Mouse (Mus musculus): Measurements from ENCODE around the gene Atp8b2. TPM values are rescaled to one million over a fixed set of nuclear protein-coding genes. Genes with fewer than 3 reads are reported as not detected.

Atp8b2 gene
- polyA plus RNA-seq, 1 experiment from 2014 or later, result 19.7 TPM

DNA sequence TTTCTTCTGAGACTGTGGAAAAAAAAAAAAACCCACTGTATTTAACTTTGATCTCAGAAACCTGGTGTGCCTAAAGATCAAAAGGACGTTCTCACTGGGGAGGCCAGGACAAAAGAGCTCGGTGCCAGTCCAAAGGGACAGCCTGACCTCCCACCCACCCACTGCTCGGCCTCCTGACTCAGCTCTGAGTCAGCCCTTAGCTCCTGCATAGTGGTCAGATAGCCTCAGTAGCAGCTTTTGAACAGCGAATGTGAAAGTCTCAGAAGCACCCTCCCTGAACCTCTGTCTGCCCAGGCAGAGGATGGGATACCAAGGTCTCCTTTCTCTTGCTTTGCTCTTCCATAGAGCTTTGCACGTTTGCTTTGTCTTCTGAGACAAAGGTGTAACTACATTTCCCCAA lies 66.7 kb downstream of the Atp8b2 start:
- no peaks in the 10 kb centered on the region for H3K27me3 ChIP-seq (replicated peaks)
- 8% methylated on average over 5 of the region's 5 CpGs for WGBS
- no peaks in the 10 kb centered on the region for H3K36me3 ChIP-seq
- H3K9ac ChIP-seq, result no peak overlapping the region
- no peak overlapping the region for H3K4me2 ChIP-seq (replicated peaks)
- no peak overlapping the region for H3K4me3 ChIP-seq
- no peaks in the 10 kb centered on the region for H3K9me3 ChIP-seq
- no peak for ATAC-seq (ENCODE audit: low FRiP score, low read depth)
- peaks cover 5% of the 10 kb centered on the region; the same call in 1 of the 2 replicates for H3K4me1 ChIP-seq
- H3K27ac ChIP-seq, result no peak overlapping the region

DNA sequence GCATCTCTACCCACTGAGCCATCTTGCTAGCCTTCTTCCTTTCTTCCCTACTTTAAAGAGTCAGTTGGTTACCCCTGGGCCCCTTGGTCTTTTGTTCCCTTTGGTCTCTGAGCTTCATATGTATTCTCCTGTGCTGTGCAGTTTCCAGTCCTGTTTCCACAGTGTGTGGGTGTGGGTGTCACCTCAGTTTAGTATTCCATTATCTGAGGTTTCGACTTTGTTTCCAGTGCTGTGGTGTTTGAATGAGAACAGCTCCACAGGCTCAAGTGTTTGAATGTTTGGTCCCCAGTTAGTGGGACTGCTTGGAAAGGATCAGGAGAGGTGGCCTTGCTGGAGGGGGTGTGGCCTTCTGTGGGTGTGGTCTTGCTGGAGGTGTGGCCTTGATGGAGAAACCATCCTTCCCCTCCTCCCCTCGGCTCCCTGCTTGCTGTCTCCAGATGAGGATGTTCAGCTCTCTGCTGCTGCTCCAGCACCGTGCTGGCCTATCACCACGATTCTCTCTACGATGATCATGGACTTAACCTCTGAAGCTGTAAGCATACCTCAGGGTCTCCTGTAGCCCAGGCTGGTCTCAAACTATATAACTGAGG lies 70.7 kb downstream of the Atp8b2 start:
- peaks cover 5% of the 10 kb centered on the region; the same call in 1 of the 2 replicates for H3K4me1 ChIP-seq
- H3K4me3 ChIP-seq, result no peak overlapping the region
- ATAC-seq (ENCODE audit: low FRiP score, low read depth), result no peak
- no peaks in the 10 kb centered on the region for H3K27me3 ChIP-seq (replicated peaks)
- H3K36me3 ChIP-seq, result no peaks in the 10 kb centered on the region
- H3K9me3 ChIP-seq, result no peaks in the 10 kb centered on the region
- H3K27ac ChIP-seq, result no peak overlapping the region
- WGBS, result 90% methylated on average over 5 of the region's 5 CpGs
- no peak overlapping the region for H3K4me2 ChIP-seq (replicated peaks)
- H3K9ac ChIP-seq, result no peak overlapping the region

DNA sequence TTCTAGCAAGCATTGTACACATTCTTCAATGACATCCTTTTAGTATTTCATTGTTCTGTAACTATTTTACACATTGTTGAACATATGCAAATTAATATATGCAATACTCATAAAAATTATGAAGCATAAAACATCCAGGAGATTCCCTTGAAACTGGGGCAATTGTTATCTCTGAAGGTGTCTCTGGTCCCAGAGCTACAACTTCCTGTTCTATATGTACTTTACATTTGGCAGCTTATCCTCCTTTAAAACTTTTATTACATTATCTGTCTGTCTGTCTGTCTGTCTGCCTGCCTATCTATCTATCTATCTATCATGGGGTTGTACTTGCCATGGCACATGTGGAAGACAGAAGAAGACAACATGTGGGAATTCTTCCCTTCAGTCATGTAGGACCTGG lies 71.6 kb downstream of the Atp8b2 start:
- Histone ChIP-seq H3K4me1 (peaks cover 5% of the 10 kb centered on the region; the same call in 1 of the 2 replicates), H3K9me3 (no peaks in the 10 kb centered on the region), H3K27me3 (replicated peaks) (no peaks in the 10 kb centered on the region), H3K9ac (no peak overlapping the region), H3K27ac (no peak overlapping the region), H3K4me3 (no peak overlapping the region), H3K36me3 (no peaks in the 10 kb centered on the region), H3K4me2 (replicated peaks) (no peak overlapping the region)
- ATAC-seq (ENCODE audit: low FRiP score, low read depth), result no peak

DNA sequence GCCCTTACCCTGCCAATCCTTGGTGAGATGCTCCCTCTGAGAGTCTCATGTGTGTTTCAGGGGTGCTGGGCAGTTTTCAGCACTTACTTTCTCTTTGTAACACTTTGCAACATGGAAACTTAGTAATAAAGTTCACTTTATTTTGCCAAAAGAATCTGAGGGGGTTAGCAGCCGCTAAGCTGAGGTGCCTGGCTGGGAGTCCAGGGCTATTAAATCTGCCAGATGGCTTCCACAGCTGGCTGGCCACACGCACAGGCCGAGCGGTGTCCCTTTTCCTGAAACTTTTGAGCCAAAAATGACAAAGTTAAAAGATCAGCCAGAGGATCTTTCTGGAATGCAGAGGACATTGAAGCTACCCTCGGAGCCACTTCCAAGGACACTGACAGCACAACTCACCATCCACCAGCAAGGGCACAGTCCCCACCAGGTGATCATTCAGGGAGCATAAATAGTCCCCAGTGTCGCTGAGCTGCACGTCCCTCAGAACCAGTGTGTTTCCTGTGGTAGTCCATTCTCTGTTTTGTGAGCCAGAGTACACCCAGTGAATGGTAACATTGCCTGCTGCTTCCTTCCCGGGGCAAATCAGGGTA lies 73.4 kb downstream of the Atp8b2 start:
- 63% methylated on average over 8 of the region's 8 CpGs for WGBS
- H3K4me2 ChIP-seq (replicated peaks), result no peak overlapping the region
- no peaks in the 10 kb centered on the region for H3K27me3 ChIP-seq (replicated peaks)
- no peak overlapping the region for H3K9ac ChIP-seq
- no peak overlapping the region for H3K4me3 ChIP-seq
- H3K27ac ChIP-seq, result no peak overlapping the region
- ATAC-seq (ENCODE audit: low FRiP score, low read depth), result no peak
- H3K4me1 ChIP-seq, result no peaks in the 10 kb centered on the region
- no peaks in the 10 kb centered on the region for H3K9me3 ChIP-seq
- H3K36me3 ChIP-seq, result no peaks in the 10 kb centered on the region

Small RNAs within 50 kb of the gene (microRNA-seq; reads per million reads assigned to microRNA genes)
- 0.66 reads per million for gene Mir7669

Other genes with a start within 250 kb of the Atp8b2 start
- gene Adar, start 248.5 kb downstream of the Atp8b2 start, polyA plus RNA-seq (2016; fragmentation: Nextera tagmentation; extraction: Ambion mirVana), result 17.8 and 21.7 TPM in 2 replicates
- 26.2 and 28.0 TPM in 2 replicates for gene Chrnb2, start 198.9 kb downstream of the Atp8b2 start, polyA plus RNA-seq (2016; fragmentation: Nextera tagmentation; extraction: Ambion mirVana)
- 18.6 and 21.2 TPM in 2 replicates for gene Ube2q1, start 189.9 kb downstream of the Atp8b2 start, polyA plus RNA-seq (2016; fragmentation: Nextera tagmentation; extraction: Ambion mirVana)
- 3.3 and 4.2 TPM in 2 replicates for gene She, start 132.1 kb downstream of the Atp8b2 start, polyA plus RNA-seq (2016; fragmentation: Nextera tagmentation; extraction: Ambion mirVana)
- gene Il6ra, start 50.3 kb downstream of the Atp8b2 start, polyA plus RNA-seq (2016; fragmentation: Nextera tagmentation; extraction: Ambion mirVana), result 0.68 and 0.80 TPM in 2 replicates
- gene Hax1, start 35.3 kb upstream of the Atp8b2 start, polyA plus RNA-seq (2016; fragmentation: Nextera tagmentation; extraction: Ambion mirVana), result 137 and 139 TPM in 2 replicates
- gene 4933434E20Rik, start 88.1 kb upstream of the Atp8b2 start, polyA plus RNA-seq (2016; fragmentation: Nextera tagmentation; extraction: Ambion mirVana), result 201 and 218 TPM in 2 replicates
- 184 and 186 TPM in 2 replicates for gene Ubap2l, start 89.1 kb upstream of the Atp8b2 start, polyA plus RNA-seq (2016; fragmentation: Nextera tagmentation; extraction: Ambion mirVana)
- gene Tpm3, start 109.1 kb upstream of the Atp8b2 start, polyA plus RNA-seq (2016; fragmentation: Nextera tagmentation; extraction: Ambion mirVana), result 464 and 470 TPM in 2 replicates
- gene Nup210l, start 140.6 kb upstream of the Atp8b2 start, polyA plus RNA-seq (2016; fragmentation: Nextera tagmentation; extraction: Ambion mirVana), result 0.40 and 0.46 TPM in 2 replicates

All from neural tube, embryonic 12.5 days (tissue).